Mouse (Mus musculus): ENCODE data around the gene Synpo2.

DNA sequence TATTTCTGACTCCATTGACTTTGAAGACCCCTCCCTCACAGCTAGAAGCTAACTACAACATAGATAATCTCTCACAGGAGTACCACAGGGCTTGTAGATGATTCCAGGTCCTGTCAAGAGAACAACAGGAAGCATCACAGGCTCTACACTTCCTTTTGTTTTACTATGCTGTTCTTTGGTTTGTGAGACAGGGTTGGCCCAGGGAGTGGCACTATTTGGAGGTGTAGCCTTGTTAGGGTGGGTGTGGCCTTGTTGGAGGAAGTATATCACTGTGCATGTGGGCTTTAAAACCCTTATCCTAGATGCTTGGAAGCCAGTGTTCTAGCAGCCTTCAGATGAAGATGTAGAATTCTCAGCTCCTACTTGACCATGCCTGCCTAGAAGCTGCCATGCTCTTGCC, 160.9 kb downstream of the Synpo2 start:
- TF ChIP-seq CTCF (IDR thresholded peaks at IDR 0.05; ENCODE audit: low read depth) (no peak), EP300 (IDR thresholded peaks at IDR 0.05; ENCODE audit: low read depth) (no peak)

Data from heart, postnatal 0 days (tissue).